Mouse (Mus musculus) stomach, postnatal 0 days (tissue): Measurements from ENCODE around the gene Prc1. TPM values are rescaled to one million over a fixed set of nuclear protein-coding genes. Genes with fewer than 3 reads are reported as not detected.

ENCODE experiments used
- ATAC-seq: fragments of 200-750 bp; cut with Nextera tagmentation; 2 replicates; pipeline ENCODE4 v1.8.0; 2017; ENCODE audit not compliant: low FRiP score, low TSS enrichment
- DNase-seq: peaks from one replicate; pipeline ENCODE4 v3.0.0-alpha.2; 2016; ENCODE audit warnings: low spot score
- H3K27ac ChIP-seq: fragments of 300-500 bp; sonication (generic); replicated peaks from 2 replicates; pipeline ENCODE4 v1.5.1; 2014; ENCODE audit warnings: mild to moderate bottlenecking, control low read depth
- H3K27me3 ChIP-seq: fragments of 300-500 bp; sonication (generic); 2 replicates; pipeline ENCODE4 v1.6.1; 2014; ENCODE audit warnings: low read length; ENCODE audit not compliant: control insufficient read depth, insufficient read depth
- H3K36me3 ChIP-seq: fragments of 300-500 bp; sonication (generic); 2 replicates; pipeline ENCODE4 v1.6.1; 2014; ENCODE audit warnings: low read length, mixed read lengths; ENCODE audit not compliant: control insufficient read depth, insufficient read depth
- H3K4me1 ChIP-seq: fragments of 300-500 bp; sonication (generic); replicated peaks from 2 replicates; pipeline ENCODE4 v1.6.1; 2014; ENCODE audit warnings: antibody characterized with exemption; ENCODE audit not compliant: control insufficient read depth, insufficient read depth
- H3K4me2 ChIP-seq: fragments of 300-500 bp; sonication (generic); replicated peaks from 2 replicates; pipeline ENCODE4 v1.6.1; 2014; ENCODE audit warnings: low read depth, mild to moderate bottlenecking, control low read depth, moderate library complexity
- H3K4me3 ChIP-seq: fragments of 300-500 bp; sonication (generic); 2 replicates; pipeline ENCODE4 v1.5.1; 2014; ENCODE audit warnings: low read depth, low read length, control low read depth
- H3K9ac ChIP-seq: fragments of 300-500 bp; sonication (generic); 2 replicates; pipeline ENCODE4 v1.6.1; 2014; ENCODE audit warnings: mild to moderate bottlenecking, low read length, control low read depth, mixed read lengths
- H3K9me3 ChIP-seq: fragments of 300-500 bp; sonication (generic); 2 replicates; pipeline ENCODE4 v1.6.1; 2016; ENCODE audit warnings: low read length; ENCODE audit not compliant: control insufficient read depth
- CTCF ChIP-seq: IDR thresholded peaks from 2 replicates; pipeline ENCODE4 v1.5.1; 2016; ENCODE audit warnings: antibody characterized with exemption, low read depth, mild to moderate bottlenecking, moderate library complexity
- EP300 ChIP-seq: optimal IDR thresholded peaks from 2 replicates; pipeline ENCODE3; 2016; ENCODE audit warnings: antibody characterized with exemption
- WGBS: fragments of 180-500 bp; shearing (Covaris S2); extraction: QIAGEN DNeasy Blood & Tissue Kit; methylation state at CpG from one replicate; pipeline ENCODE4 v1.1.7; 2014; 5-methylcytosine and 5-hydroxymethylcytosine counted together
- polyA plus RNA-seq: library from polyadenylated mRNA; unstranded; fragments of >200 nt; fragmentation: Nextera tagmentation; extraction: Ambion mirVana; gene quantifications from 2 replicates; pipeline ENCODE4 v1.2.1, GENCODE M21; 2015

The Prc1 gene
- polyA plus RNA-seq, 1 experiment from 2014 or later, result 38.0 TPM

DNA sequence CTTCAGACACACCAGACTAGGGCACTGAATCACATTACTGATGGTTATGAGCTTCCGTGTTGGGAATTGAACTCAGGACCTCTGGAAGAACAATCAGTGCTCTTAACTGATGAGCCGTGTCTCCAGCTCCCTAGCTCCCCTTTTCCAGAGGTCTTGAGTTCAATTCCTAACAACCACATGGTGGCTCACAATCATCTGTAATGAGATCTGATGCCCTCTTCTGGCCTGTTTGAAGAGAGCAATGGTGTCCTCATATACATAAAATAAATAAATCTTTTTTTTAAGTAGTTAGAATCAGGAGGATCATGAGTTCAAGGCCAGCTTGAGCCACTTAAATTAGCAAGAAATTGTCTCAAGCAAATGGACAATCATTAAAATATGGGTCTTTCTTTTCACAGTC is 38.3 kb upstream of the Prc1 start:
- 70% methylated on average over 2 of the region's 2 CpGs for whole genome bisulfite sequencing
- H3K27ac ChIP-seq, result no peak overlapping the region
- no peaks in the 10 kb centered on the region for H3K4me1 ChIP-seq
- TF ChIP-seq EP300 (no peak), CTCF (peak; percentile 51)
- ATAC-seq (no peak), DNase-seq (no peak)
- H3K4me3 ChIP-seq, result no peak overlapping the region
- H3K4me2 ChIP-seq, result no peak overlapping the region
- no peaks in the 10 kb centered on the region for H3K27me3 ChIP-seq
- H3K36me3 ChIP-seq, result no peaks in the 10 kb centered on the region
- H3K9ac ChIP-seq, result no peak overlapping the region
- H3K9me3 ChIP-seq, result no peaks in the 10 kb centered on the region

DNA sequence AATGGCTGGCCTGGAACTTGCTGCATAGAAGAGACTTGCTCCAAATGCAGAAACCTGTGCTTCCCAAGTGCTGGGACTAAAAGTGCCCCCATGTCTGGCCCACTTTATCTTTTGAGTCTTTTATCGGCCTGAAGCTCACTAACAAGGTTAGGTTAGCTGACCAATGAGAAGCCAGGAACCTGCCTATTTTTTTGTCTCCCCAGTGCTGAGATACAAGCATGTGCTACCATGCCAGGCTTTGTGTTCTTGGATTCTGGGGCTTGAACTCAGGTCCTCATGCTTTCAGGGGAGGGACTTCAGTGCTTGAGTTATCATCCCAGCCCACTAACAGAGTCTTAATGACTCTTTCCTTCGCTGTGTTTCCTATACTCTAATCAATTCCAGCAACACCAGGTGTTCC is 36.5 kb upstream of the Prc1 start:
- 64% methylated on average over 2 of the region's 2 CpGs for WGBS
- Histone ChIP-seq H3K4me2 (no peak overlapping the region), H3K4me3 (no peak overlapping the region), H3K9me3 (no peaks in the 10 kb centered on the region), H3K4me1 (peaks cover 2% of the 10 kb centered on the region; the same call in 1 of the 2 replicates), H3K9ac (no peak overlapping the region), H3K27me3 (no peaks in the 10 kb centered on the region), H3K36me3 (no peaks in the 10 kb centered on the region), H3K27ac (no peak overlapping the region)
- TF ChIP-seq EP300, result no peak
- ATAC-seq (no peak), DNase-seq (no peak)

DNA sequence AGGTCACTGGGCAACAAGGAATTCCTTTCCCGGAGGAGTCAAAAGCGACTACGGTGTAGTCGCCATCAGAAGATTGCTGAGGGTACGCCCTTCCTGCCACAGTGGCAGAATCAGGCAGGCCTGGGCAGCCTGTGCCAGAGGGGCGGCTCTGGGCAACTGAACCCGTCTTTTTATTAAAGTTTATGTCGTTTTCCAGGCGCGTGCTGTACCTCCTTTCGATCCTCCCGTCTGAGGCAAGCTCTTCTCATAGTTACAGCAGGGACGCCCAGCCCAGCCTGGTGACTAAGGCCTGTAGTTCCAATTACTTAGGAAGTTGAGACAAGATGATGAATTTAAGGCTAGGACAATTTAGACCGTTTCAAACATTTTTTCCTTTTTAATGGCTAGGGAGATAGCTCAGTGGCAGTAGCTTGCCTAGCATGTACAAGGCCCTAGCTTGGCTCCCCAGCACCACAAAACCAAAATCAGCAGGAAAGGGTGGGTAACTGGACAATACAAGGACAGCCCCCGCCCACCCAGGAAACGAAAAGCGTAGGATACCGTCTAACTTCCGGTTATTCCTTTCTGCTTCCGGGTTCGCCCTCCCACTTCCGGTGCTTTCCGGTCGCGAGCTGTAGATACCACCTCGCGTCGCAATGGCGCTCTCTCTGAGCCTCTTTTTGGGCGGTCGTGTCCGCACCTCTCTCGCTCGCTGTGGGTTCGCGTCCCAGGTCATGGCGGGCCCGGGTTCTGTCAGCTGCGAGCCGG is 33.5 kb upstream of the Prc1 start, which contains the start of gene Ngrn:
TSS of gene Ngrn (plus strand) at position 591 of the 747 bp plus-strand sequence.
- Histone ChIP-seq H3K4me2 (peak within 1 kb of the TSS; percentile 91), H3K4me1 (peaks cover 2% of the 10 kb centered on the region; the same call in 1 of the 2 replicates), H3K9me3 (no peaks in the 10 kb centered on the region), H3K27me3 (no peaks in the 10 kb centered on the region), H3K36me3 (peaks cover 13% of the 10 kb centered on the region), H3K9ac (peak within 1 kb of the TSS; percentile 87), H3K4me3 (peak within 1 kb of the TSS; percentile 83), H3K27ac (peak within 1 kb of the TSS; percentile 87)
- 26% methylated on average over 40 of the region's 40 CpGs for WGBS
- peak; percentile 88 for DNase-seq
- peak; percentile 46 for TF ChIP-seq CTCF
- TF ChIP-seq EP300, result no peak
- ATAC-seq, result peak; percentile 91

DNA sequence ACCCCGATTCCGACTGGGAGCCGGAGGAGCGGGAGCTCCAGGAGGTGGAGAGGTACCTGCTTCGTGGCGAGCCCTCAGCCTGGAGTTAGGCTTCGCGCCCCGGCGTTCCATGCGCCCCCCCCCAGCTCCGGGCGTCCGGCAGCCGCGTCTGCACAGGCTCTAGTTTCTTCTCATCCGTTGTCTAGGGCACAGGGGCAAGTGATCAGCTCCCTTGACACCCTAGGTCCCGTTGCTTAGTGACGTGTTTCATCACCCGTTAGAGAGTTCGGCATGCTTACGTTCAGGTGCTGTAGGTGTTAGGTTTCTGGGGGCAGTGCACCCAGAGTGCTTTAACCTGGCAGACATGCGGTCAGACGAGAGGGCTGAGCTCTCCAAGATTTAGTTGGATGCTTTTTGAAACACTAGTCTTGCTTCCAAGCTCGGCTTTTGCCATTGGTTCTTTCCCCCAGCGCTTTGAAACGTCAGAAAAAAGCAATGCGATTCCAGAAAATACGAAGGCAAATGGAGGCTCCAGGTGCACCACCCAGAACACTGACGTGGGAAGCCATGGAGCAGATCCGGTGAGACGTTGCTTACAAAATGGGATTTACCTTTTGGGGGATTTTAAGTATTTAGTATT is 32.8 kb upstream of the Prc1 start:
- Histone ChIP-seq H3K4me2 (peak overlapping the region; percentile 91), H3K27ac (peak overlapping the region; percentile 87), H3K4me3 (peak overlapping the region; percentile 83), H3K4me1 (peaks cover 2% of the 10 kb centered on the region; the same call in 1 of the 2 replicates), H3K36me3 (peaks cover 13% of the 10 kb centered on the region), H3K9me3 (no peaks in the 10 kb centered on the region), H3K9ac (peak overlapping the region; percentile 87), H3K27me3 (no peaks in the 10 kb centered on the region)
- ATAC-seq (peak; percentile 60), DNase-seq (no peak)
- TF ChIP-seq CTCF, result no peak; the same call in 1 of the 2 replicates
- TF ChIP-seq EP300, result no peak
- 1% methylated on average over 32 of the region's 32 CpGs for WGBS

DNA sequence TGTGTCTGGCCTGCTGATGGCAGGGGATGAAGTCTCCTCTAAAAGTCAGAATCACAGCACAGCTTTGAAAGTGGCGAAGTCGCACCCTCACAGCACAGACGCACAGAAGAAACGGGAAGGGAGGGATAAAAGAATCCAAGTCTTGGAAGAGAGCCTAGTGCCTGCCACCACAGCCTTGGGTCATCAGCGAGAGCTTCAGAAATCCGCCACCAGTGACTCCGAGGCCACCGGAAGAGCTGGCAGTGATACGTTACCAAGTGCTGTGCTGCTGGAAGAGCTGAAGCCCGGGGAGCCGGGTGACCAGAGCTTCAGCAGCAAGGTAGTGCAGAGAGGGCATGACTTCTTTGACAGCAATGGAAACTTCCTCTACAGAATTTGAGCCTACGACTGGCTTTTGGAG is 29.6 kb upstream of the Prc1 start:
- Histone ChIP-seq H3K9me3 (no peaks in the 10 kb centered on the region), H3K36me3 (peaks cover 13% of the 10 kb centered on the region), H3K4me2 (no peak overlapping the region), H3K4me3 (no peak overlapping the region), H3K27me3 (no peaks in the 10 kb centered on the region), H3K9ac (no peak overlapping the region), H3K27ac (no peak overlapping the region), H3K4me1 (peaks cover 2% of the 10 kb centered on the region; the same call in 1 of the 2 replicates)
- 91% methylated on average over 12 of the region's 12 CpGs for WGBS
- no peak for TF ChIP-seq EP300
- TF ChIP-seq CTCF, result no peak
- DNase-seq (no peak), ATAC-seq (no peak)

DNA sequence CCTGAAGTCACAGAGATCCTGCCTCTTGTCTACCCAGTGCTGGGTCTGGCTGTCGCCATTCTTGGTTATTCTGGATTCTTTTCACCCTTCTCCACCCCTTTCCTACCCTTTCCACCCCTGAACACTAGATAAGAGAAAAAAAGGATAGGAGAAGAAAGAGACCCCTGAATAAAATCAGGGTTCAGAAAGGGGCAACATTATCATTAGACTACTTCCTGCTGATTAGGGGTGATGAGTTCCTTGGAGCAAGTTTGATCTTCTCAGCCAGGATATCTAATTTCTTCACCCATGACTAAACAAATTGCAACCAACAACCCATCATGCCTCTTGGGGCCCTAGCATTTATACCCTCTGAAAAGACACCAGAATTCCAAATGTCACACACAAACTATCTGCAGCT is 26.5 kb upstream of the Prc1 start:
- no peak for DNase-seq
- WGBS, result 57% methylated on average over 1 of the region's 1 CpGs
- no peak overlapping the region for H3K9ac ChIP-seq
- no peaks in the 10 kb centered on the region for H3K4me1 ChIP-seq
- no peak overlapping the region for H3K27ac ChIP-seq
- H3K4me2 ChIP-seq, result no peak overlapping the region
- H3K36me3 ChIP-seq, result peaks cover 13% of the 10 kb centered on the region
- H3K9me3 ChIP-seq, result no peaks in the 10 kb centered on the region
- TF ChIP-seq CTCF (no peak), EP300 (no peak)
- H3K27me3 ChIP-seq, result no peaks in the 10 kb centered on the region
- ATAC-seq, result no peak
- no peak overlapping the region for H3K4me3 ChIP-seq
